Mouse (Mus musculus) neural tube, embryonic 10.5 days (tissue): Measurements from ENCODE around the gene Gprc6a.

ENCODE experiments used
- DNase-seq: peaks from one replicate; pipeline ENCODE4 v3.0.0-alpha.2; 2017; ENCODE audit warnings: low spot score; ENCODE audit errors: extremely low spot score

Gprc6a gene

DNA sequence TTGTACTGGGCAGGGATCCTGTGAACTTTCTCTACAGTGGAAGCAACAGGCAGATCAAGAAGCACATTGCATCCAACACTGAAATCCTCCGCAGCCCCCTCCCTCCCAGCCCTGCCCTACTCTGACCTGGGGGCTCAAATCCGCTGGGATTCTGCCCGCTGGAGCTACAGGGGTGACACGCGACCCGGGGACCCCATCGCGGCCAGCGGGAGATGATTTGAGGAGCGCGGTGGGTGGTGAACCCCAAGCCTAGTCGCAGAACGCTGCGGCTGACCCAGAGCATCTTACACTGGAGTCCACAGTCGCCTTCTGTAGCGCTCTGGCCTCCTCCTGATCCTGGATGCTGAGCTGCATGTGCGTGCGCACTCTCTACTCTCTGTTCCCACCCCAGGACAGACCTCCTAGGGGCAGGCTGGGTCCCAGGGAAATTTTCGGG lies 41.1 kb downstream of the Gprc6a start, which contains the start of gene Fam162b:
Gene Fam162b, minus strand, starts transcription at position 379 of the 436 bp plus-strand sequence.
- DNase-seq = peak; percentile 51

DNA sequence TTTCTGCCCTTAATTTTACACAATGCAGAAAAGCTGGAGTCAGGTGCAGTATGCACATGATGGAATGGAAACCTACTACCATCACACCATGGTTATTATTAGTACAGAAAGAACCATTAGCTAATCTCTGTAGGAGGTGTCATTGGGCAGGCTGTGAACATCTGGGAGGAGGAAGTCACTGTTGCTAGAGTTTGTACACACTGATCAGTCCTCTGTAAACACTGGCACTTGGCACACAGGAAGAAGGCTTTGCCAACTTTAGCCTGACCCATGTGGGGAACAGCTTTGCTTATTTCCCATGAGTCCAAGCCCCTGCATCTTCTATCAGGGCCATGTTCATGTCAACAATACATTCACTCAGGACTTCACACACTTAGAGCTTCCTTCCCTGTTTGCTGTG lies 46.3 kb downstream of the Gprc6a start:
- no peak for DNase-seq

DNA sequence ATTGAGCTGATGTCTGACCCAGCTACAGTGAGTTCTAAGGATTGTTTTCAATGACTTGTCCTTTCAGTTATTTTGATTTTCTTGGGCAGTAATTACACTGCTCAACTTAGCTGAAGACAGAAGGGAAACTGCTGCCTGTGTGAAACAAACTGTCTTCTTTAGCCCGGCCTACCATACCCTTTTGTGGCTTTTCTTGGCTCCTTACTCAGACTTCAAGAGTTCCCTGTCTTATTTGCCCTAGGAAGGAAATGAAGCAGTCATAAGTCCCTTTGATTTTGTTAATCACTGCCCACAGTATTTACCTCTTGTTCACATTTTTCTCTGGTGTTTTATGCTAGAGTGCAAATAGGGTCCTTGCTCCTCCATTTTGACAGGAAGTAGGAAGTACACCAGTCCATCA lies 46.9 kb downstream of the Gprc6a start:
- no peak for DNase-seq

DNA sequence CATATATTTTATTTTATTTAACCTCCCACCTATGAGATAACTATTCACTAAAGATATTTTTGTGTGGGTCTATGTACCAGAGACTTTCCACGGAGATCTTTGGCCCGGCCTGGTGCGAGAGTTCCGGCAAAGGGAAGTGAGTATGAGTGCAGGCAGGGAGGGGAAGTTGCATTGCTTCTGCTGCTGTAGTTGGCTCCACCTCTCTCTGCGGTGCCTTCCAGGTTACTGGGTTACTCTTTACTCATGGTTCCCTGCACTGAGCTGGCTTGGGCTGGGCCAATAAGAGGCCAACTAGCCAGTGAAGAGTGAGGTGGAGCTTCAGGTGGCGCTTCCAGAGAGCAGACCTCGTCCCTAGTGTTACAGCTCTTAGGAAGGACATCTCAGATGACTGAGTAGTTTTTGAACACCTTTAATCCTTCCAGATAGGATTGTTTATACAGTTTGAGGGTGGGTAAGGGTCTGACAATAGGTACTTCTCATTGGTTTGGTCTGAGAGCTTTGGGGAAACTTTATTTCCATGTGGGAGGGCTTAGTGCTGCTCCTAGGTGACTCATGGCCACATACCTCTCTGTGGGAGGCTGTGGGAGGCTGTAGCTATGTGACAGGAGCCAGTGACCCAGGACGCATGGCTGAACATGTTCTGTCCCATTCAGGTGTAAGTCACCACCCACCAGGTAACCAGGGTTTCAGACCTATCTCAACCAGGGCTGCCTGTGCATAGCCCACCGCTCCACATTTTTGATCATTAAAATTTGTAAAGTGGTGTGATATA lies 59.9 kb downstream of the Gprc6a start:
- no peak for DNase-seq
